Mouse (Mus musculus) midbrain, embryonic 16.5 days (tissue): ENCODE results near the gene Dtnbp1. TPM values are rescaled to one million over a fixed set of nuclear protein-coding genes. Genes with fewer than 3 reads are reported as not detected.
A peak's percentile ranks its signal among the peaks of the same experiment; 100 is the strongest.

Experiments used
- ATAC-seq: fragments of 200-750 bp; cut with Nextera tagmentation; 2 replicates; pipeline ENCODE4 v1.8.0; 2017; ENCODE audit warnings: moderate TSS enrichment
- H3K27ac ChIP-seq: fragments of 300-500 bp; sonication (generic); 2 replicates; pipeline ENCODE4 v1.5.1; 2014; ENCODE audit warnings: mild to moderate bottlenecking, low read length, mixed read lengths
- H3K27me3 ChIP-seq: fragments of 300-500 bp; sonication (generic); 2 replicates; pipeline ENCODE4 v1.6.1; 2014; ENCODE audit warnings: low read depth, low read length, mixed read lengths; ENCODE audit not compliant: control insufficient read depth, insufficient read depth
- H3K36me3 ChIP-seq: fragments of 300-500 bp; sonication (generic); 2 replicates; pipeline ENCODE4 v1.6.1; 2014; ENCODE audit warnings: mild to moderate bottlenecking, low read length, moderate library complexity, mixed read lengths; ENCODE audit not compliant: control insufficient read depth, insufficient read depth
- H3K4me1 ChIP-seq: fragments of 300-500 bp; sonication (generic); 2 replicates; pipeline ENCODE4 v1.6.1; 2014; ENCODE audit warnings: mild to moderate bottlenecking, low read length, mixed read lengths; ENCODE audit not compliant: control insufficient read depth, insufficient read depth
- H3K4me2 ChIP-seq: fragments of 300-500 bp; sonication (generic); 2 replicates; pipeline ENCODE4 v1.6.1; 2014; ENCODE audit warnings: mild to moderate bottlenecking, low read length, mixed read lengths
- H3K4me3 ChIP-seq: fragments of 300-500 bp; sonication (generic); 2 replicates; pipeline ENCODE4 v1.5.1; 2014; ENCODE audit warnings: low read depth, mild to moderate bottlenecking, low read length, moderate library complexity, mixed read lengths
- H3K9ac ChIP-seq: fragments of 300-500 bp; sonication (generic); 2 replicates; pipeline ENCODE4 v1.6.1; 2014; ENCODE audit warnings: low read depth, low read length, mixed read lengths
- H3K9me3 ChIP-seq: fragments of 300-500 bp; sonication (generic); replicated peaks from 2 replicates; pipeline ENCODE4 v1.6.1; 2014; ENCODE audit warnings: mild to moderate bottlenecking, low read length, mixed read lengths; ENCODE audit not compliant: control insufficient read depth, poor library complexity, severe bottlenecking
- WGBS: fragments of 180-500 bp; shearing (Covaris S2); extraction: QIAGEN DNeasy Blood & Tissue Kit; methylation state at CpG from one replicate; pipeline ENCODE4 v1.1.7; 2014; 5-methylcytosine and 5-hydroxymethylcytosine counted together
- polyA plus RNA-seq: library from polyadenylated mRNA; unstranded; fragments of >200 nt; fragmentation: Nextera tagmentation; extraction: Ambion mirVana; gene quantifications from 2 replicates; pipeline ENCODE4 v1.2.1, GENCODE M21; 2015

The Dtnbp1 gene
- polyA plus RNA-seq, 1 experiment from 2014 or later, result 136 TPM

DNA sequence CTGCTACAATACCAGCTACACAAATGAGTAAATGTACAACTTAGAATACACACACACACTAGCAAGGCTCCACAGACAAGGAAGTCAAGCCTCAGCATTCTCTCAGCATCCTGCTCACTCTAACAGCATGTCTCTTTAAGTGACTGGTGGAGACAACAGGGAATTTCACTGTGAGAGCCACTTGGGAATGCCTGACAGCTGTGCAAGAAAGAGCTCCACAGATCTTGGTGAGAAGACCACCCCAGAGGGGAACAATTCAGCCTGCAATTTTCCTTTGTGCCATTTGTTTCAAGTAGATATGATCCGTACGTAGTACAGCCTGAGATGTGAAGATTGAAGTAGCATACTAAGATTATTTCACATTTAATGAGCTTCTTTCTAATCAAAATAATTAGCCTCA, 24.9 kb downstream of the Dtnbp1 start:
- Histone ChIP-seq H3K4me1 (peaks cover 7% of the 10 kb centered on the region), H3K27me3 (no peaks in the 10 kb centered on the region), H3K4me3 (no peak overlapping the region), H3K36me3 (no peaks in the 10 kb centered on the region), H3K9ac (no peak overlapping the region), H3K4me2 (no peak overlapping the region), H3K9me3 (no peaks in the 10 kb centered on the region), H3K27ac (peak overlapping the region; percentile 47; the same call in 1 of the 2 replicates)
- 5% methylated on average over 2 of the region's 2 CpGs for WGBS
- ATAC-seq, result peak; percentile 66; the same call in 1 of the 2 replicates

DNA sequence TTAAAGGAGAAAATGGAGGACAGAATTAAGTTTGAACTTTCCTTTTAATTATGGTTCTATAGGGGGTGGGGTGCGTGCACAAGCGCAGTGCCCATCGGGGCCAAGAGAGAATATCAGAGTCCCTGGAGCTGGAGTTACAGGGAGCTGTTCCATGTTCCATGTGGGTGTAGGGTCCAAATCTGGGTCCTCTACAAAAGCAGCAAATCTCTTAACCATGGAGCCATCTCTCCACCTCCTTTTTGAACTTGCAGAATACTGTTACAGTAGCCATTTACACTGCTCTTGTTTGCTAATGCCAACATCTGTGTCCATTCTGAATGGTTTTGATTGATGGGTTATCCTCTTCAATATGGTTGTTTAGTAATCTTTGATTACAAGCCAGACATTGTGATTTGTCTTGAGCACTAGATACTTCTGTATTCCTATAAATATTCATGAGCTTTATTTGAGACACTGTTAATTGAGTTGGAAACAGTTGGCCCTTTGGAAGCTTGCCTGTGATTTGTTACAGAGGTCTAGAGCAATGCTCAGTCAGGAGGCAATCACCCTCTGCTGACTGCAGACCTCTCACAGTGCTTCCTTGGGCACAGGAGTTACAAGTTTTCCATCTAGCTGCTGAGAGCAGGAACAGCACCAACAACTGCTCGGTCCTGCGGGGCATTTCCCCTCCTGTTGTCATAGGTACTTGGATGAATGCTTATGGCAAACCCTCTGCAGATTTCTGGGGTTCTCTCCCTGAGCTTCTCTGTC, 41.2 kb downstream of the Dtnbp1 start:
- no peaks in the 10 kb centered on the region for H3K27me3 ChIP-seq
- WGBS, result 79% methylated on average over 5 of the region's 5 CpGs

DNA sequence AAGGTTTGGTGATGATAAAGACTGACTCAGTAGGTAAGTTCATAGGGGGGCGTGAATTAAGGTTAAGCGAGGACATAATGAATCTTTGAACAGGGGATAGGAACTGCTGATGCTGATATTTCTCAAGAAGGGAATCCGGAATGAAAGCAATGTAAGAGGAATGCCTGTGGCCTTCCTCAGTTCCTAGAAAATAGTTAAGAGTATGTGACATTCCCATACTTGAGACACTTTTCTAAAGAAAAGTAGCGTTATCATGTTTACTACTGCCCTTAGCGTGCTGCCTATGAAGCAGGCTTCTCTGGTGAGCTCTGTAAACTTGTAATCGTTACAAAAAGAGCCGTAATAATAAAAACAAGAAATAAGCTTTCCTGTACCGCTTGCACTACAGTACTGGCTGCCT, 44.9 kb downstream of the Dtnbp1 start:
- Histone ChIP-seq H3K9me3 (no peaks in the 10 kb centered on the region), H3K4me2 (no peak overlapping the region), H3K9ac (no peak overlapping the region), H3K27me3 (no peaks in the 10 kb centered on the region), H3K4me3 (no peak overlapping the region), H3K27ac (no peak overlapping the region), H3K4me1 (no peaks in the 10 kb centered on the region), H3K36me3 (peaks cover under 1% of the 10 kb centered on the region; the same call in 1 of the 2 replicates)
- ATAC-seq, result no peak
- WGBS, result 95% methylated on average over 8 of the region's 8 CpGs

More for the DNA sequence above, 41.2 kb downstream of the Dtnbp1 start:
- Histone ChIP-seq H3K4me3 (no peak overlapping the region), H3K9ac (no peak overlapping the region), H3K4me2 (no peak overlapping the region), H3K36me3 (no peaks in the 10 kb centered on the region), H3K4me1 (no peaks in the 10 kb centered on the region), H3K27ac (no peak overlapping the region), H3K9me3 (no peaks in the 10 kb centered on the region)
- peak; percentile 42; the same call in 1 of the 2 replicates for ATAC-seq

DNA sequence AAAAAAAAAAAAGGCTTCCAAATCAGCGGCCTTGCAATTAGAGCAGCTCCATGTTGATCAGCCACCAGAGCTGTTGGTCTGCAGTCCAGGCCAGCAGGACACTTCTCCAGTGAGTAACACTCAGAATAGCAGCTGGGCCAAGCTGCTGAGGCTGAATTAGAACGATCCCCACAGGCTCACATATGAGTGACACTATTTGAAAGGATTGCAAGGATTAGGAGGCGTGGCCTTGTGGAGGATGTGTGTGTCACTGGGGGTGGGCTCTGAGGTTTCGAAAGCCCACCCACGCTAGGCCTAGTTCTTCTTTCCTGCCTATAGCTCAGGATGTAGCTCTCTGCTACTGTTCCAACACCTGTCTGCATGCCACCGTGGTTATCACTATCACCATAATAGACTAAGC, 46.2 kb downstream of the Dtnbp1 start:
- H3K9ac ChIP-seq, result no peak overlapping the region
- peaks cover 2% of the 10 kb centered on the region; the same call in 1 of the 2 replicates for H3K36me3 ChIP-seq
- 94% methylated on average over 6 of the region's 6 CpGs for WGBS
- no peak overlapping the region for H3K4me2 ChIP-seq
- H3K4me3 ChIP-seq, result no peak overlapping the region
- H3K9me3 ChIP-seq, result no peaks in the 10 kb centered on the region
- no peak overlapping the region for H3K27ac ChIP-seq
- no peaks in the 10 kb centered on the region for H3K27me3 ChIP-seq
- no peaks in the 10 kb centered on the region for H3K4me1 ChIP-seq
- ATAC-seq, result no peak

DNA sequence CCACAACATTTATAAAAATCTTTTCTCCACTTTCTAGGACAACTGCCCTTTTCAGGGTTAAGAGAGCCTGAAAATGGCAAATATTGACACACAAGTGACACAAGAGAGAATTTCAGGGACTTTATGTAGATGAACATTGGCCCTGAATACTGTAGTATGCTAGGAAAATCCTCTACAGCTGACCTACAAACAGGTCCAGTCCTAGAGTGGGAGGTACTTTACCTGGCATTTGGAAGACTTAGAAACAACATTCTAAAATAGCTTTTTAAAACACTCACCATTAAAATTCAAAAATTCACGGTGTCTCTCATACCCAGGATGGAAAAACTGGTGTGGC, 47.7 kb downstream of the Dtnbp1 start:
- 98% methylated on average over 1 of the region's 1 CpGs for WGBS
- Histone ChIP-seq H3K36me3 (peaks cover 2% of the 10 kb centered on the region; the same call in 1 of the 2 replicates), H3K4me3 (no peak overlapping the region)

DNA sequence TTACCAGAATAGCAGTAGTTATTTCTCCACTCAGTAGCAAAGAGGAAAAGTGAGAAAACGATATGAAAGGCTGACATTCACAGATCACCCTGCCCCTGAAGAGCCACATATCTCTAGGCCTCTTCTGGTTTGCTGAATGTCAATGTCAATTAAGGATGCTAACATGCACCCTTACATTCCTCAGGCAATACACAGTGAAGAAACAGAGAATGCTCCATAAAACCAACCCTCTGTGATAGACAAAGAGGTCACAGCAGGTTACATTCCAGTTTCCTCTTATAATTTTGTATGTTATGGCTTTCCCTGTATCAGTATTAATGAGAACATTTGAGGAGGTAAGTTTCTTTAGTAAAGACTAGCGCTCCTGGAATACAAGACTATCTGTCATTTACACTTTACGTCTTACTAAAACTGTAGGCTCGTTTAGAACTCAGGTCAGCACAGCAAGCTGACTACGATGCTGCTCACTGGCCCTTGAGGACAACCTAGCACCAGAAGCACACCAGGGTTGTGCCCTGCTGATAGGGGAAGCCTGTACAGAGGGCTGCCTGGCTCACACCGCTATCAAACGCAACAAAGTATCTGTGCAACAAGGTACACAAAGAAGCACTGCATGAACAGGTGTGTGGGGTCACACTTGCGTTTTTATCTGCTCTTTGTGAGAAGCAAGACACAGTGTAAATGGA, 48.3 kb downstream of the Dtnbp1 start:
- Histone ChIP-seq H3K4me1 (no peaks in the 10 kb centered on the region), H3K36me3 (peaks cover 2% of the 10 kb centered on the region; the same call in 1 of the 2 replicates), H3K4me2 (no peak overlapping the region), H3K27me3 (no peaks in the 10 kb centered on the region), H3K9me3 (no peaks in the 10 kb centered on the region), H3K27ac (no peak overlapping the region), H3K9ac (no peak overlapping the region), H3K4me3 (no peak overlapping the region)
- no peak for ATAC-seq
- 73% methylated on average over 8 of the region's 8 CpGs for WGBS

More for the DNA sequence above, 47.7 kb downstream of the Dtnbp1 start:
- H3K9me3 ChIP-seq, result no peaks in the 10 kb centered on the region
- no peak overlapping the region for H3K27ac ChIP-seq
- no peak for ATAC-seq
- no peak overlapping the region for H3K4me2 ChIP-seq
- H3K9ac ChIP-seq, result no peak overlapping the region
- no peaks in the 10 kb centered on the region for H3K4me1 ChIP-seq
- no peaks in the 10 kb centered on the region for H3K27me3 ChIP-seq

DNA sequence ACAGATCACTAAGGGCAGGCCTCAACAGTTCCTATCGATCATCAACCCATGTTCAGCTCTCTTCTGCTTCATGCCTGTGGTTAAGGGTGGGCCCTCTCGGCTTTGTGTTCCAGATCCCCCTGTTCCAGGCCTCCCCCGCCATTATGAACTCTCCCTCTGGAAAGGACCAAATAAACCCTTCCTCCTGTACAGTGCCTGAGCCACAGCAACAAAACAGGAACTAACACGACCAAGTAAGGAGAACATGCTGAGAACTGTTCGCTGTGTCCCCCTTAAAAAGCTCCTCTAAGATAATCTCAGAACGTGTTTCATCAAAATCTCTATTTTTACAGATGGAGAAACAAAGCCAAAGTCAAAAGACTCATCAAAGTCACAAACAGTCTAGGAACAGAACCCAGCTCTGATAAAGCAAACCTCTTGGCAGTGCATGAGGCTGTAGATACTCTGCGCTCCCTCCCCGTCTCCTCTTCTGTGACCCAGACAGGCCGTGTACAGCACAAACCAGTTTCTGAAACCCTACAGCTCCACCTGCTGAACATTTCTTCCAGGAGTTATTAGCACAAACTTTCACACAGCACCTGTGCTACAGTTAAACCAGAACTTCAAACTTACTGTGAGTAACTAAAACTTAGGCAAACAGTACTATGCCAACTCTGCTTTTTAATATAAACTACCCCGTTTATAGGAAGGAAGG, 49.4 kb downstream of the Dtnbp1 start:
- no peak overlapping the region for H3K27ac ChIP-seq
- peaks cover 2% of the 10 kb centered on the region; the same call in 1 of the 2 replicates for H3K36me3 ChIP-seq
- no peaks in the 10 kb centered on the region for H3K9me3 ChIP-seq
- no peak overlapping the region for H3K4me3 ChIP-seq
- no peak overlapping the region for H3K9ac ChIP-seq
- H3K4me2 ChIP-seq, result no peak overlapping the region
- 79% methylated on average over 10 of the region's 10 CpGs for WGBS
- no peaks in the 10 kb centered on the region for H3K27me3 ChIP-seq
- H3K4me1 ChIP-seq, result peaks cover 6% of the 10 kb centered on the region
- ATAC-seq, result no peak

DNA sequence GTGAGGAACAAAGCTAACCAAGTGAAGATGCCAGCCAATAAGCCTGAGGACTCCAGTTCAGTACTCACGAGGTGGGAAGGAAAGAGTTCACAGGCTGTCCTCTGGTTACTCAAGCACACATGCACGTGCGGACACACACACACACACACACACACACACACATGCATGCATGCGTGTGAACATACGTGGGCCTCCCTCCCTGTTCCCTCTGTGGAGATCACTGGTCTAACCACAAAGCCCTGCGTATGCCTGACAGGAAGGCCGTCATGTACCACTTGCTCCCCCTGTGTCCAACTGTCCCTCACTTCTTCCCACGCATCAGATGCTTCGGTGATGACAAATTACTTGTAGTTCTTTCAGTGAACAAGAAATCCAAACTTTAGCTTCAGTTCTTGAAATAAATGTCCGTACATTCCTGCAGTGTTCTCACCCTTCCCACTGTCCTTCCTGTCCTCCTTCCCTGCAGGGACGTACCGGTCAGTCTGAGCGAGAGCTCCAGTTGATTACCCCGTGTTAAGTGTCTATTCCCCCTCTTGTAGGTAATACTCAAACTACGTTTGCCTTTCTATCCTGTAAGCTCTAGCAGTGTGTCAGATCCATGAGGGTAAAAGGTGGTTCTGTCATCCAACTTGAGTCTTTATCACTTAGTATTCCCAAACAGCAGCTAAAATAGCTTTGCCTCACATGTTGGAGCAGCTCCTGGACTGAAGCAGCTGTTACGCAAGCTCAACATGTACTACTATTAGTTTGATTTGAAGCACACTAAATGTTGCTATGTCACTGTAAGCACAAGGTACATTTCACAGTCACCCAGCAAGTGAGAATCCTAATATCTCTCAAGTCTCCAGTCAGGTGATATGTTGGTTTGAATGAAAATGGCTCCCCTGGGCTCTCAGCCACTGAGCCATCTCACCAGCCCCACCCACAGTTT, 53.4 kb downstream of the Dtnbp1 start:
- no peak overlapping the region for H3K9ac ChIP-seq
- H3K9me3 ChIP-seq, result no peaks in the 10 kb centered on the region
- H3K4me1 ChIP-seq, result peaks cover 26% of the 10 kb centered on the region
- 91% methylated on average over 16 of the region's 16 CpGs for WGBS
- no peak overlapping the region for H3K4me3 ChIP-seq
- no peak for ATAC-seq
- no peaks in the 10 kb centered on the region for H3K27me3 ChIP-seq
- H3K36me3 ChIP-seq, result peaks cover 2% of the 10 kb centered on the region; the same call in 1 of the 2 replicates
- H3K27ac ChIP-seq, result no peak overlapping the region
- H3K4me2 ChIP-seq, result no peak overlapping the region
